Mouse (Mus musculus) intestine, postnatal 0 days (tissue): ENCODE measurements around the gene Adamtsl5. TPM values are rescaled to one million over a fixed set of nuclear protein-coding genes. Genes with fewer than 3 reads are reported as not detected.

ENCODE experiments used
- ATAC-seq: fragments of 200-750 bp; cut with Nextera tagmentation; 2 replicates; pipeline ENCODE4 v1.8.0; 2017; ENCODE audit warnings: mild to moderate bottlenecking, moderate TSS enrichment, moderate library complexity
- H3K27ac ChIP-seq: fragments of 300-500 bp; sonication (generic); 2 replicates; pipeline ENCODE4 v1.5.1; 2014; ENCODE audit warnings: mild to moderate bottlenecking, low read depth, low read length, moderate library complexity
- H3K27me3 ChIP-seq: fragments of 300-500 bp; sonication (generic); replicated peaks from 2 replicates; pipeline ENCODE4 v1.6.1; 2014; ENCODE audit warnings: low read length, mixed read lengths; ENCODE audit not compliant: control insufficient read depth, insufficient read depth
- H3K36me3 ChIP-seq: fragments of 300-500 bp; sonication (generic); 2 replicates; pipeline ENCODE4 v1.6.1; 2014; ENCODE audit warnings: mild to moderate bottlenecking, moderate library complexity; ENCODE audit not compliant: control insufficient read depth, insufficient read depth
- H3K4me1 ChIP-seq: fragments of 300-500 bp; sonication (generic); replicated peaks from 2 replicates; pipeline ENCODE4 v1.6.1; 2014; ENCODE audit warnings: antibody characterized with exemption, low read length, mixed read lengths; ENCODE audit not compliant: control insufficient read depth, insufficient read depth
- H3K4me2 ChIP-seq: fragments of 300-500 bp; sonication (generic); replicated peaks from 2 replicates; pipeline ENCODE4 v1.6.1; 2014; ENCODE audit warnings: low read depth, mild to moderate bottlenecking, moderate library complexity
- H3K4me3 ChIP-seq: fragments of 300-500 bp; sonication (generic); 2 replicates; pipeline ENCODE4 v1.5.1; 2014; ENCODE audit warnings: low read depth, low read length
- H3K9ac ChIP-seq: fragments of 300-500 bp; sonication (generic); 2 replicates; pipeline ENCODE4 v1.6.1; 2014; ENCODE audit warnings: mild to moderate bottlenecking, low read depth, low read length
- H3K9me3 ChIP-seq: fragments of 300-500 bp; sonication (generic); 2 replicates; pipeline ENCODE4 v1.6.1; 2016; ENCODE audit warnings: mixed run types; ENCODE audit not compliant: control insufficient read depth
- CTCF ChIP-seq: sonication (generic); IDR thresholded peaks from 2 replicates; pipeline ENCODE4 v1.5.1; 2016; ENCODE audit warnings: low read depth, mild to moderate bottlenecking, control low read depth, antibody characterized with exemption, moderate library complexity
- WGBS: fragments of 180-500 bp; shearing (Covaris S2); extraction: QIAGEN DNeasy Blood & Tissue Kit; methylation state at CpG from one replicate; pipeline ENCODE4 v1.1.7; 2014; 5-methylcytosine and 5-hydroxymethylcytosine counted together
- polyA plus RNA-seq: library from polyadenylated mRNA; unstranded; fragments of >200 nt; fragmentation: Nextera tagmentation; extraction: Ambion mirVana; gene quantifications from 2 replicates; pipeline ENCODE4 v1.2.1, GENCODE M21; 2015

Adamtsl5 gene
- polyA plus RNA-seq, 1 experiment from 2014 or later, result 46.7 TPM

GRCm38 (mm10) chr10:80385310-80385709 lies 37.1 kb upstream of the Adamtsl5 start:
- peak overlapping the region; percentile 98 for H3K4me2 ChIP-seq
- H3K4me1 ChIP-seq, result 0 out of 2 replicates have a peak, but pooled peaks cover 6% of the 10 kb centered on the region
- H3K27me3 ChIP-seq, result no peaks in the 10 kb centered on the region
- H3K36me3 ChIP-seq, result peaks cover 18% of the 10 kb centered on the region; the same call in 1 of the 2 replicates
- H3K9ac ChIP-seq, result no peak overlapping the region
- H3K27ac ChIP-seq, result no peak overlapping the region
- 25% methylated on average over 7 of the region's 7 CpGs for WGBS
- H3K9me3 ChIP-seq, result no peaks in the 10 kb centered on the region
- H3K4me3 ChIP-seq, result peak overlapping the region; percentile 62
- TF ChIP-seq CTCF, result no peak
- no peak for ATAC-seq

DNA sequence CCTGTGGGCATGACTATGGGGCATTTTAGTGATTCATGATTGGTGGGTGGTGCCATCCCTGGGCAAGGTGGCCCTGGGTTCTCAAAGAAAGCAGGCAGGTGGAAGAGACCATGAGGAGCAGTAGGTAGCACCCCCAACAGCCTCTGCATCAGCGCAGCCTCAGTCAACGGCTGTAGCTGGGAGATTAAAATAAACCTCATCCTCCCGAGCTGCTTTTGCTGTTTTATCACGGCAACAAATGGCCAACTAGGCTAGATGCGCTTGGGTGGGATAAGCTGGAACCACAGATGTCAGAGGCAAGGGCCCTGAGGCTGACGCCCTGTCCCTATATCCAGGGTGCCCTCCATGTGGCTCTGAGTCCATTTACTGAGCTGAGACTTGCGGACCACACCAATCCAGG lies 36.5 kb upstream of the Adamtsl5 start:
- no peak overlapping the region for H3K27ac ChIP-seq
- no peak for ATAC-seq
- no peaks in the 10 kb centered on the region for H3K27me3 ChIP-seq
- 0 out of 2 replicates have a peak, but pooled peaks cover 6% of the 10 kb centered on the region for H3K4me1 ChIP-seq
- peak overlapping the region; percentile 98 for H3K4me2 ChIP-seq
- TF ChIP-seq CTCF, result no peak
- WGBS, result 67% methylated on average over 7 of the region's 7 CpGs
- peaks cover 22% of the 10 kb centered on the region; the same call in 1 of the 2 replicates for H3K36me3 ChIP-seq
- no peak overlapping the region for H3K9ac ChIP-seq
- H3K4me3 ChIP-seq, result no peak overlapping the region
- H3K9me3 ChIP-seq, result no peaks in the 10 kb centered on the region

- WGBS, result 85% methylated on average over 4 of the region's 4 CpGs
- H3K4me3 ChIP-seq, result no peak overlapping the region
- peak overlapping the region; percentile 17; the same call in 1 of the 2 replicates for H3K4me2 ChIP-seq
Observed at GRCm38 (mm10) chr10:80384115-80384639, 36.0 kb upstream of the Adamtsl5 start.

GRCm38 (mm10) chr10:80383431-80383830 lies 35.2 kb upstream of the Adamtsl5 start:
- ATAC-seq, result no peak
- no peaks in the 10 kb centered on the region for H3K9me3 ChIP-seq
- no peak overlapping the region for H3K9ac ChIP-seq
- H3K36me3 ChIP-seq, result peaks cover 25% of the 10 kb centered on the region; the same call in 1 of the 2 replicates
- no peak overlapping the region for H3K4me2 ChIP-seq
- H3K27ac ChIP-seq, result peak overlapping the region; percentile 2; the same call in 1 of the 2 replicates
- H3K27me3 ChIP-seq, result no peaks in the 10 kb centered on the region
- 52% methylated on average over 4 of the region's 4 CpGs for WGBS
- 0 out of 2 replicates have a peak, but pooled peaks cover 3% of the 10 kb centered on the region for H3K4me1 ChIP-seq
- TF ChIP-seq CTCF, result peak; percentile 56
- no peak overlapping the region for H3K4me3 ChIP-seq

More at GRCm38 (mm10) chr10:80384115-80384639, 36.0 kb upstream of the Adamtsl5 start:
- peaks cover 25% of the 10 kb centered on the region; the same call in 1 of the 2 replicates for H3K36me3 ChIP-seq
- H3K4me1 ChIP-seq, result 0 out of 2 replicates have a peak, but pooled peaks cover 6% of the 10 kb centered on the region
- H3K27ac ChIP-seq, result no peak overlapping the region
- no peaks in the 10 kb centered on the region for H3K9me3 ChIP-seq
- ATAC-seq, result no peak
- H3K9ac ChIP-seq, result no peak overlapping the region
- TF ChIP-seq CTCF, result no peak
- H3K27me3 ChIP-seq, result no peaks in the 10 kb centered on the region

GRCm38 (mm10) chr10:80382641-80383365 lies 34.6 kb upstream of the Adamtsl5 start:
- Histone ChIP-seq H3K4me1 (0 out of 2 replicates have a peak, but pooled peaks cover 3% of the 10 kb centered on the region), H3K4me2 (no peak overlapping the region), H3K4me3 (no peak overlapping the region), H3K27ac (peak overlapping the region; percentile 2; the same call in 1 of the 2 replicates), H3K9me3 (no peaks in the 10 kb centered on the region), H3K9ac (no peak overlapping the region), H3K36me3 (peaks cover 25% of the 10 kb centered on the region; the same call in 1 of the 2 replicates), H3K27me3 (no peaks in the 10 kb centered on the region)
- 77% methylated on average over 7 of the region's 7 CpGs for WGBS
- TF ChIP-seq CTCF, result no peak
- no peak for ATAC-seq

- H3K4me3 ChIP-seq, result no peak overlapping the region
- no peaks in the 10 kb centered on the region for H3K4me1 ChIP-seq
- H3K27me3 ChIP-seq, result no peaks in the 10 kb centered on the region
- peak; percentile 77 for TF ChIP-seq CTCF
- H3K4me2 ChIP-seq, result no peak overlapping the region
- 50% methylated on average over 10 of the region's 10 CpGs for WGBS
- no peak overlapping the region for H3K9ac ChIP-seq
- H3K27ac ChIP-seq, result no peak overlapping the region
- no peak for ATAC-seq
- no peaks in the 10 kb centered on the region for H3K9me3 ChIP-seq
- H3K36me3 ChIP-seq, result peaks cover 25% of the 10 kb centered on the region; the same call in 1 of the 2 replicates
Observed at GRCm38 (mm10) chr10:80377716-80378115, 29.5 kb upstream of the Adamtsl5 start.
